Mouse (Mus musculus): ENCODE measurements around the gene Cyp2a5. TPM values are rescaled to one million over a fixed set of nuclear protein-coding genes. Genes with fewer than 3 reads are reported as not detected.
"Not testable (repeated sequence)": the region's sequence is repeated elsewhere in the genome, so short reads cannot be mapped to it uniquely, and the experiment has no call there.

Gene Cyp2a5
- polyA plus RNA-seq, 1 experiment = 67.1 TPM

DNA sequence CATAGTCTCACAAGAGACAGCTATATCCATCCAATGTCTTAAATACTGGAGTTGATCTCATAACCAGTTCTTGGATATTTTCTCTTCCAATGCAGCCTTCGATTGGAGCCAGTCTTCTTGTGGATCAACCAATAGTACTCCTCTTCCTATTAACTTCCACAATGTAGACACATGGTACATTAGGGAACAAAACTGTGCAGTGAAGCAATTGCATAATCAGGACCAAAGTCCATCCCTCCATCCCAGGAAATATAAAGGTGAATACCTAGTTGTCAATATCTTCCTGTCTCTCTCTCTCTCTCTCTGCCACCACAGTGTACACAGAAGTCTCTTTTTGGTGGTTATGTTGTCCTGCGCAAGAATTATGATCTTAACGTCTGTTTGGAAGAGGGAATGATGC lies 45.5 kb downstream of the Cyp2a5 start:
- not testable (repeated sequence) for H3K4me1 ChIP-seq (ENCODE audit: control insufficient read depth, insufficient read depth, low read length); H3K27me3 ChIP-seq (replicated peaks; ENCODE audit: control insufficient read depth, insufficient read depth, low read length); H3K36me3 ChIP-seq (ENCODE audit: control insufficient read depth, insufficient read depth, low read length); DNase-seq; H3K4me3 ChIP-seq (ENCODE audit: insufficient read depth, low read depth, low read length); H3K27ac ChIP-seq (ENCODE audit: insufficient read depth, low read depth, low read length)
- 81% methylated on average over 3 of the region's 3 CpGs for WGBS

Other genes starting within 250 kb of the Cyp2a5 start
- not detected in 2 replicates for gene Vmn1r185, start 216.8 kb upstream of the Cyp2a5 start, polyA plus RNA-seq (2012; rRNA removed)
- 0.18 and 0.20 TPM in 2 replicates for gene Cyp2b23, start 148.9 kb upstream of the Cyp2a5 start, polyA plus RNA-seq (2012; rRNA removed)
- not detected in 2 replicates for gene Cyp2b19, start 78.2 kb upstream of the Cyp2a5 start, polyA plus RNA-seq (2012; rRNA removed)
- gene Cyp2g1, start 26.4 kb upstream of the Cyp2a5 start, polyA plus RNA-seq (2012; rRNA removed) = not detected in 2 replicates
- gene Cyp2a22, start 104.1 kb downstream of the Cyp2a5 start, polyA plus RNA-seq (2012; rRNA removed) = not detected in 2 replicates
- gene Cyp2a12, start 193.8 kb downstream of the Cyp2a5 start, polyA plus RNA-seq (2012; rRNA removed) = not detected in 2 replicates

All from kidney, adult 2 months (tissue).